Mouse (Mus musculus): Measurements from ENCODE around the gene Fam186b.
A peak's percentile ranks its signal among the peaks of the same experiment; 100 is the strongest.

Gene Fam186b

GRCm38 (mm10) chr15:99319411-99319871, 23.8 kb upstream of the Fam186b start:
- no peak for DNase-seq

- no peak for DNase-seq
Observed at GRCm38 (mm10) chr15:99318861-99319410, 23.2 kb upstream of the Fam186b start.

- DNase-seq, result no peak
Observed at GRCm38 (mm10) chr15:99318071-99318470, 22.4 kb upstream of the Fam186b start.

- no peak for DNase-seq
Observed at GRCm38 (mm10) chr15:99317267-99317651, 21.6 kb upstream of the Fam186b start.

GRCm38 (mm10) chr15:99316314-99317266, 20.9 kb upstream of the Fam186b start:
- DNase-seq, result peak; percentile 83

- no peak for DNase-seq
Observed at GRCm38 (mm10) chr15:99314891-99315290, 19.2 kb upstream of the Fam186b start.

- DNase-seq, result no peak
Observed at GRCm38 (mm10) chr15:99310617-99311016, 14.9 kb upstream of the Fam186b start.

- DNase-seq, result no peak
Observed at GRCm38 (mm10) chr15:99309549-99309948, 13.9 kb upstream of the Fam186b start.

GRCm38 (mm10) chr15:99307476-99307875, 11.8 kb upstream of the Fam186b start:
- DNase-seq, result no peak

GRCm38 (mm10) chr15:99296213-99296612, 525 bp upstream of the Fam186b start:
- no peak for DNase-seq

GRCm38 (mm10) chr15:99294813-99295374, 794 bp downstream of the Fam186b start, which contains the start of gene Prpf40b:
Prpf40b (plus strand) TSS chr15:99295087.
- peak; percentile 95 for DNase-seq

- DNase-seq, result no peak
Observed at GRCm38 (mm10) chr15:99294287-99294686, 1.4 kb downstream of the Fam186b start.

GRCm38 (mm10) chr15:99290586-99290985, 5.1 kb downstream of the Fam186b start:
- DNase-seq, result no peak

- no peak for DNase-seq
Observed at GRCm38 (mm10) chr15:99285189-99285535, 10.5 kb downstream of the Fam186b start.

- DNase-seq, result peak; percentile 73
Observed at GRCm38 (mm10) chr15:99284527-99285188, 11.0 kb downstream of the Fam186b start.

- no peak for DNase-seq
Observed at GRCm38 (mm10) chr15:99283456-99283855, 12.2 kb downstream of the Fam186b start.

GRCm38 (mm10) chr15:99278271-99278670, 17.4 kb downstream of the Fam186b start:
- DNase-seq, result no peak

- no peak for DNase-seq
Observed at GRCm38 (mm10) chr15:99276095-99276494, 19.6 kb downstream of the Fam186b start.

GRCm38 (mm10) chr15:99265679-99266078, 30.0 kb downstream of the Fam186b start:
- DNase-seq, result peak; percentile 88

- no peak for DNase-seq
Observed at GRCm38 (mm10) chr15:99264363-99264762, 31.3 kb downstream of the Fam186b start.

- DNase-seq, result no peak
Observed at GRCm38 (mm10) chr15:99262702-99263101, 33.0 kb downstream of the Fam186b start.

- DNase-seq, result peak; percentile 87
Observed at GRCm38 (mm10) chr15:99259730-99260252, 35.9 kb downstream of the Fam186b start.

- no peak for DNase-seq
Observed at GRCm38 (mm10) chr15:99259167-99259729, 36.4 kb downstream of the Fam186b start.
